Mouse (Mus musculus) right cerebral cortex, postnatal 14 days (tissue): ENCODE measurements around the gene Htr1d.

Experiments used
- DNase-seq: peaks from one replicate; pipeline ENCODE4 v3.0.0; 2022

Htr1d gene

GRCm38 (mm10) chr4:136452792-136453191 lies 29.5 kb downstream of the Htr1d start:
- DNase-seq = no peak

GRCm38 (mm10) chr4:136454850-136455260 lies 31.5 kb downstream of the Htr1d start:
- peak; percentile 81 for DNase-seq

- DNase-seq = no peak
Observed at GRCm38 (mm10) chr4:136456516-136457218, 33.3 kb downstream of the Htr1d start.

GRCm38 (mm10) chr4:136458276-136458675 lies 35.0 kb downstream of the Htr1d start:
- no peak for DNase-seq

GRCm38 (mm10) chr4:136459210-136459609 lies 35.9 kb downstream of the Htr1d start:
- DNase-seq = no peak

GRCm38 (mm10) chr4:136461206-136461605 lies 37.9 kb downstream of the Htr1d start:
- DNase-seq = no peak

GRCm38 (mm10) chr4:136461761-136462085 lies 38.4 kb downstream of the Htr1d start:
- DNase-seq = no peak

GRCm38 (mm10) chr4:136462086-136462838 lies 38.9 kb downstream of the Htr1d start, which contains the start of gene 6030445D17Rik:
6030445D17Rik (plus strand) TSS chr4:136462250.
- peak; percentile 68 for DNase-seq

GRCm38 (mm10) chr4:136462839-136463178 lies 39.5 kb downstream of the Htr1d start:
- no peak for DNase-seq

- DNase-seq = no peak
Observed at GRCm38 (mm10) chr4:136463436-136463835, 40.1 kb downstream of the Htr1d start.

- no peak for DNase-seq
Observed at GRCm38 (mm10) chr4:136466226-136466625, 42.9 kb downstream of the Htr1d start.

GRCm38 (mm10) chr4:136468553-136469327 lies 45.4 kb downstream of the Htr1d start:
- DNase-seq = peak; percentile 58

- DNase-seq = peak; percentile 91
Observed at GRCm38 (mm10) chr4:136469371-136469903, 46.1 kb downstream of the Htr1d start, which contains the start of gene Luzp1. Luzp1 (plus strand) TSS chr4:136469761.

- peak; percentile 39 for DNase-seq
Observed at GRCm38 (mm10) chr4:136469941-136470346, 46.6 kb downstream of the Htr1d start.

GRCm38 (mm10) chr4:136470347-136471071 lies 47.2 kb downstream of the Htr1d start:
- DNase-seq = peak; percentile 38

- no peak for DNase-seq
Observed at GRCm38 (mm10) chr4:136476692-136477091, 53.4 kb downstream of the Htr1d start.

GRCm38 (mm10) chr4:136486549-136486948 lies 63.2 kb downstream of the Htr1d start:
- no peak for DNase-seq
